Mouse (Mus musculus) ZHBTc4 (cell line): ENCODE data around the gene Ptgs2.

ENCODE experiments used
- DNase-seq: peaks from one replicate; pipeline ENCODE4 v3.0.0-alpha.2; 2011; ENCODE audit warnings: low read depth, low spot score

Ptgs2 gene

DNA sequence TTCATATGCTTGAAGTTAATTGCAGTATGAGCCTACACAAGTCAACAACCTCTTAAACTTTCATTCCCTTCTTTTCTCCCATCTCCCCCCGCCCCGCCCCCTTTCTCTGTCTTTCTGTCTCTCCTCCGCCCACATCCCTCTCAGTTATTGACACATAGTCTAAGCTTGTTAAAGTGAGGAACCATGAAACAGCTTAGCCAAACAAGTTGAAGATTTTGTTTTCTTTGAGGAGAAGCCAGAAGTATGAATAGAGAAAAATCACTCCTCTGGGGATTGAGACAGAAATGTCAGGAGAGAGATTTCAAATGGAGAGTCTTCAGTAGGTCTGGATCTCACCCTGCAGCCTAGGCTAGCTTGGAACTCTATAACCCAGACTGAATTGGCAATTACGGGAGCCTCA is 47.4 kb downstream of the Ptgs2 start:
- no peak for DNase-seq

- DNase-seq, result no peak
These were observed 51.6 kb downstream of the Ptgs2 start for GRCm38 (mm10) chr1:150151411-150151810.
